Mouse (Mus musculus) layer of hippocampus, postnatal 36 days (tissue): Measurements from ENCODE around the gene Vmn1r139. TPM values are rescaled to one million over a fixed set of nuclear protein-coding genes. Genes with fewer than 3 reads are reported as not detected.
"Not testable (repeated sequence)": the region's sequence is repeated elsewhere in the genome, so short reads cannot be mapped to it uniquely, and the experiment has no call there.

Experiments
- DNase-seq, 2 experiments: peaks; one replicate each; pipeline ENCODE4 v3.0.0; 2022
- total RNA-seq, 2 experiments: library from RNA; stranded (reverse); gene quantifications; 2 replicates each; pipeline ENCODE4 v1.2.3; 2021

The Vmn1r139 gene
- total RNA-seq: not detected

DNA sequence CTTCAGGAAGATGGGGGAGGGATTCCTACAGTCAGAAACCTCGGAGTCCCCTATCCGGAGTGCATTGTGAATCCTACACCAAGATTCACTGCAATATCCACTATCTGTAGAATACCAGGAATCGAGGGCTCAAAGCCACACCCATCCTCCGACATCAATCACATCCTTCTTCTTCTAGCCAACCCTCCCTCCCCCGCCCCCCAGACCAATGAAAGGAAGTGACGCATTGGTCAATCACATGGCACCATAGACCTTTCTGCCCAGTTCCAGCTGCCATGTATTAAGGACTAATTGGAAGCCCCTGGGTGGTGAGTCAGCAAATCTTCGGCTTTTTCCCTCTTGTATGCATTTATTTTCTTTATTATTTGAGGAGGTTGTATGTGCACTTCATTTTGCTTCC, at the start of gene Vmn1r139:
Gene Vmn1r139 (plus strand): TSS at position 301 of the 400 bp plus-strand sequence.
- DNase-seq: not testable (repeated sequence)

DNA sequence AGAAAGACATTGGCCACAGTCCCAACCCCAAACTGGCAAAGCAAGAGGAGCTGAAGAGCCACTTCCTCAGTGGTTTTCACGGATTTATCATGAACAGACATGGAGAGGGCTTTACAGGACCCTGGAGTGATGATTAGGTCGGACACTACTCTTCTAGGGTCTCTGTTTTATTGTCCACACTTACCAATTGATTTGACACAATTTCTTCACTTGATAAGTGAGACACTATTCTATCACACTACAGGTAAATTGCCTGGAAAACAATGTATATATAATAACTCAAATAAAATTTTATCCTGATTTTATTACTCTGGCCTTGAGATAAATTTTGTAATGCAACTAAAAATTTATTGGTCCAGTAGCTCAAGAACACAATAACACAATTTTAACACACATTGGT, 40.1 kb upstream of the Vmn1r139 start, which contains the start of gene Vmn1r138:
Gene Vmn1r138 (minus strand): TSS at position 101 of the 400 bp plus-strand sequence.
- not testable (repeated sequence) for DNase-seq

DNA sequence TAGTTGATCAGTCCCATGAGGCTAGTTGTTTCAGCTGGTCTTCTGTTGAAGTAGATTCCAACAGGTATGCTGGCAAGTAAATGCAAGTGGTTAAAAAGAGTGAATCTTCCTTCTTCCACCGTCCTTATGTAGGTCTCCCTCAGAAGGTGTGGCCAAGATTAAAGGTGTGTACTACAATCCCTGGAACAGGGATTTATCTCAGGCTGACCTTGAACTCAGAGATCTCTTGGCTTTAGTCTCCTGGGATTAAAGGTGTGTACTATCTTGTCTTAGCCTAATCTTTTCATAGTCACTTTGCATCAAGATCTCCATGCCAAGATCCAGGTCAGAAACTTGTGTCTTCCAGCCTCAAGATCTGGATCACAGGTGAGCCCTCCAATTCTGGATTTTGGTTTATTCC, 12.7 kb upstream of the Vmn1r139 start, which contains the start of gene Gm6176:
Gene Gm6176 (minus strand): TSS at position 101 of the 400 bp plus-strand sequence.
- not testable (repeated sequence) for DNase-seq

DNA sequence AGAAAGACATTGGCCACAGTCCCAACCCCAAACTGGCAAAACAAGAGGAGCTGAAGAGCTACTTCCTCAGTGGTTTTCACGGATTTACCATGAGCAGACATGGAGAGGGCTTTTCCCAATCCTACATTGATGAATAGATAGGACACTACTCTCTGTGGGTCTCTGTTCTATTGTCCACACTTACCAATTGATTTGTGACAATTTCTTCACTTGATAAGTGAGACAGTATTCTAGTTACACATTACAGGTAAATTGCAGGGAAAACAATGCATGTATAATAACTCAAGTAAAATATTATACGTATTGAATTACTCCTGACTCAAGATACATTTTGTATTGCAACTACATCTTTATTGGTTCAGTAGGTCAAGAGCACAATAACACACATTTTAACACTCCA, 49.3 kb downstream of the Vmn1r139 start, which contains the start of gene Gm16451:
Gene Gm16451 (minus strand): TSS at position 101 of the 400 bp plus-strand sequence.
- DNase-seq: not testable (repeated sequence)

DNA sequence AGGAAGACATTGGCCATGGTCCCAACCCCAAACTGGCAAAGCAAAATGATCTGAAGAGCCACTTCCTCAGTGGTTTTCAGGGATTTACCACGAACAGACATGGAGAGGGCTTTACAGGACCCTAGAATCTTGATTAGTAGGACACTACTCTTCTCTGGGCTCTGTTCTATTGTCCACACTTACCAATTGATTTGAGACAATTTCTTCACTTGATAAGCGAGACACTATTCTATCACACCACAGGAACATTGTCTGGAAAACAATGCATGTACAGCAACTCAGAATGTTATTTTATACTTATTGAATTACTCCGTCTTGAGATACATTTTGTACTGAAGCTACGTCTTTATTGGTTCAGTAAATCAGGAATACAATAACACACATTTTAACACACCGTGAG, 65.8 kb downstream of the Vmn1r139 start, which contains the start of gene Gm10666:
Gene Gm10666 (minus strand): TSS at position 101 of the 400 bp plus-strand sequence.
- not testable (repeated sequence) for DNase-seq

Other genes with a start within 250 kb of the Vmn1r139 start
- gene Vmn1r135, start 236.7 kb upstream of the Vmn1r139 start, total RNA-seq: not detected
- gene Gm5725, start 224.8 kb upstream of the Vmn1r139 start, total RNA-seq: not detected
- not detected for gene Gm5891, start 147.8 kb upstream of the Vmn1r139 start, total RNA-seq
- gene Vmn1r137, start 74.5 kb upstream of the Vmn1r139 start, total RNA-seq: not detected
- gene Vmn1r138, start 40.2 kb upstream of the Vmn1r139 start, total RNA-seq: not detected
- not detected for gene Gm6176, start 12.8 kb upstream of the Vmn1r139 start, total RNA-seq
- not detected for gene Gm16451, start 49.2 kb downstream of the Vmn1r139 start, total RNA-seq
- not detected for gene Gm10666, start 65.7 kb downstream of the Vmn1r139 start, total RNA-seq
- gene Vmn1r142, start 95.0 kb downstream of the Vmn1r139 start, total RNA-seq: not detected
- gene Vmn1r143, start 120.3 kb downstream of the Vmn1r139 start, total RNA-seq: not detected
- gene Gm8653, start 132.2 kb downstream of the Vmn1r139 start, total RNA-seq: not detected
- not detected for gene Gm8453, start 160.4 kb downstream of the Vmn1r139 start, total RNA-seq